Mouse (Mus musculus) heart, embryonic 14.5 days (tissue): ENCODE data around the gene Borcs7. TPM values are rescaled to one million over a fixed set of nuclear protein-coding genes. Genes with fewer than 3 reads are reported as not detected.

ENCODE experiments used
- ATAC-seq: fragments of 200-750 bp; cut with Nextera tagmentation; 2 replicates; pipeline ENCODE4 v1.8.0; 2017; ENCODE audit warnings: low read depth, moderate TSS enrichment; ENCODE audit not compliant: insufficient number of reproducible peaks, insufficient read depth, low FRiP score
- H3K27ac ChIP-seq, 2 experiments: fragments of 200-500 bp in 1 of 2; fragments of 300-500 bp in 1 of 2; sonication (generic) in 1 of 2; replicated peaks in 1 of 2; 2 replicates each; pipeline ENCODE4 v1.5.1; 2012 to 2014; ENCODE audit warnings: low read depth in 2 of 2, low read length in 2 of 2, control low read depth in 1 of 2, mild to moderate bottlenecking in 1 of 2, mixed read lengths in 1 of 2; ENCODE audit not compliant: control insufficient read depth in 1 of 2, insufficient read depth in 1 of 2
- H3K27me3 ChIP-seq: fragments of 300-500 bp; sonication (generic); 2 replicates; pipeline ENCODE4 v1.6.1; 2014; ENCODE audit warnings: mild to moderate bottlenecking, low read length, control low read depth; ENCODE audit not compliant: control insufficient read depth, insufficient read depth
- H3K36me3 ChIP-seq: fragments of 300-500 bp; sonication (generic); 2 replicates; pipeline ENCODE4 v1.6.1; 2014; ENCODE audit warnings: mild to moderate bottlenecking, control low read depth, low read length, mixed read lengths; ENCODE audit not compliant: control insufficient read depth, insufficient read depth
- H3K4me1 ChIP-seq, 2 experiments: fragments of 200-500 bp in 1 of 2; fragments of 300-500 bp in 1 of 2; sonication (generic) in 1 of 2; 2 replicates each; pipeline ENCODE4 v1.6.1; 2012 to 2014; ENCODE audit warnings: low read length in 2 of 2, control low read depth in 1 of 2, mixed read lengths in 1 of 2; ENCODE audit not compliant: control insufficient read depth in 2 of 2, insufficient read depth in 2 of 2
- H3K4me2 ChIP-seq: fragments of 300-500 bp; sonication (generic); 2 replicates; pipeline ENCODE4 v1.6.1; 2014; ENCODE audit warnings: mild to moderate bottlenecking, low read length
- H3K4me3 ChIP-seq, 2 experiments: fragments of 200-500 bp in 1 of 2; fragments of 300-500 bp in 1 of 2; sonication (generic) in 1 of 2; 2 replicates each; pipeline ENCODE4 v1.5.1; 2012 to 2014; ENCODE audit warnings: low read length in 2 of 2, mild to moderate bottlenecking in 2 of 2, control low read depth in 1 of 2, low read depth in 1 of 2, moderate library complexity in 1 of 2; ENCODE audit not compliant: control insufficient read depth in 1 of 2, insufficient read depth in 1 of 2
- H3K9ac ChIP-seq: fragments of 300-500 bp; sonication (generic); 2 replicates; pipeline ENCODE4 v1.6.1; 2014; ENCODE audit warnings: mild to moderate bottlenecking, low read length
- H3K9me3 ChIP-seq: fragments of 300-500 bp; sonication (generic); 2 replicates; pipeline ENCODE4 v1.6.1; 2016; ENCODE audit warnings: low read length, control low read depth; ENCODE audit not compliant: control insufficient read depth
- WGBS: fragments of 180-500 bp; shearing (Covaris S2); extraction: QIAGEN DNeasy Blood & Tissue Kit; methylation state at CpG from one replicate; pipeline ENCODE4 v1.1.7; 2014; 5-methylcytosine and 5-hydroxymethylcytosine counted together
- polyA plus RNA-seq: library from polyadenylated mRNA; unstranded; fragments of >200 nt; fragmentation: Nextera tagmentation; extraction: Ambion mirVana; gene quantifications from 2 replicates; pipeline ENCODE4 v1.2.1, GENCODE M21; 2014

The Borcs7 gene
- polyA plus RNA-seq, 1 experiment from 2014 or later, result 20.0 TPM

GRCm38 (mm10) chr19:46747799-46748198 is 58.1 kb downstream of the Borcs7 start:
- Histone ChIP-seq H3K4me2 (no peak overlapping the region), H3K4me3 (no peak overlapping the region), H3K9ac (no peak overlapping the region), H3K4me1 (no peaks in the 10 kb centered on the region), H3K27ac (no peak overlapping the region), H3K9me3 (no peaks in the 10 kb centered on the region), H3K27me3 (no peaks in the 10 kb centered on the region), H3K36me3 (no peaks in the 10 kb centered on the region)
- no peak for ATAC-seq
- WGBS, result 85% methylated on average over 3 of the region's 3 CpGs

GRCm38 (mm10) chr19:46752235-46752634 is 62.5 kb downstream of the Borcs7 start:
- ATAC-seq, result no peak
- Histone ChIP-seq H3K4me2 (no peak overlapping the region), H3K4me3 (no peak overlapping the region), H3K36me3 (no peaks in the 10 kb centered on the region), H3K9me3 (no peaks in the 10 kb centered on the region), H3K27me3 (no peaks in the 10 kb centered on the region), H3K9ac (no peak overlapping the region), H3K4me1 (no peaks in the 10 kb centered on the region), H3K27ac (no peak overlapping the region)
- 48% methylated on average over 5 of the region's 5 CpGs for WGBS

Other genes with a start within 250 kb of the Borcs7 start
- gene Trim8, start 188.2 kb upstream of the Borcs7 start, polyA plus RNA-seq, result 23.4 TPM in 2 replicates
- gene Arl3, start 116.7 kb upstream of the Borcs7 start, polyA plus RNA-seq, result 54.4 and 72.5 TPM in 2 replicates
- 8.0 and 8.8 TPM in 2 replicates for gene Sfxn2, start 116.5 kb upstream of the Borcs7 start, polyA plus RNA-seq
- gene Wbp1l, start 90.8 kb upstream of the Borcs7 start, polyA plus RNA-seq, result 48.8 and 49.3 TPM in 2 replicates
- 1.6 and 1.8 TPM in 2 replicates for gene Cyp17a1, start 16.7 kb upstream of the Borcs7 start, polyA plus RNA-seq
- 49.8 and 55.5 TPM in 2 replicates for gene As3mt, start 17.6 kb downstream of the Borcs7 start, polyA plus RNA-seq
- gene Cnnm2, start 71.7 kb downstream of the Borcs7 start, polyA plus RNA-seq, result 2.9 and 3.2 TPM in 2 replicates